Mouse (Mus musculus) gastrocnemius, postnatal 25 days (tissue): ENCODE data around the gene Foxp1. TPM values are rescaled to one million over a fixed set of nuclear protein-coding genes. Genes with fewer than 3 reads are reported as not detected.

Experiments used
- DNase-seq: peaks from one replicate; pipeline ENCODE4 v3.0.0; 2022
- total RNA-seq, 2 experiments: library from RNA; stranded (reverse); gene quantifications; 1 replicate in 1 of 2; 2 replicates in 1 of 2; pipeline ENCODE4 v1.2.3; 2021

Gene Foxp1
- total RNA-seq, 2 experiments from 2014 or later = 16.9 to 17.8 TPM

DNA sequence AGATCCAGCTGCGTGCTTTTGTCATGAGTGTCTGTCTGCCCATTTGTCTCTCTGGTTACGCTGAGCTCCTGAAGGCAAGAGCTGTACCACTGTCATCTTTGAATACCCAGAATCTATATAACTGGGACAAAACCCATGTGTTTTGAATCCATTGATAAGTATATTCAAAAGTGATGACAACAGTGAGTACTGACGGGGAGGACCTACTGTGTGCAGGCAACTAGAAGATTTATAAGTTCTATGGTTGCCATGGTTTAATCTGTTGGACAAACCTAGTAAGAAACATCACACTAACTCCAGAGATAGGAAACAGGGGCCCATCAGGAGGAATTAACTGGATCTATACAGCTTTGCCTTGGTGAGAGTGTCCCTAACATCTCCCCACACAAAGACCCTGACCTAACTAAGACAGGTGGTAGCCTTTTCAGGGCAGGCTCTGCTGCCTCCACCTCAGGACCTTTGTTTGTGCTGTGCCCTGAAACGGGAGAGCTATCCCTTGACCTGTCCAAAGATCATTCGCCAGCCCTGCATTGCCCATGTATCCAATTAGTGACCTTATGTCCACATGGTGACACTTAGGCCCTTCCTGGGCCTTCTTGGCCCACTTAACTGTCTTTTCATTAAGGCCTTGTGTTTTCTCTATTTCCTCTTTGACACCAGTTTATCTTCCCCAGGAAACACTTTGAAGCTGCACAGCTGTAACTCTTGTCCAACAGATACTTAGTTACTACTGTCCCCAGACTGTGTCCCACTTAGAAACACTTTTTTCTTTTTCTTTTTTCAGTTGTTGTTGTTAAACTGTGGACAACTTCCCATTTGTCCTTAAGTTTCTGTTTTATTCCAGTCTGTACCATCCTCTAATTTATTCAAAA, 530.4 kb downstream of the Foxp1 start:
- DNase-seq = no peak

DNA sequence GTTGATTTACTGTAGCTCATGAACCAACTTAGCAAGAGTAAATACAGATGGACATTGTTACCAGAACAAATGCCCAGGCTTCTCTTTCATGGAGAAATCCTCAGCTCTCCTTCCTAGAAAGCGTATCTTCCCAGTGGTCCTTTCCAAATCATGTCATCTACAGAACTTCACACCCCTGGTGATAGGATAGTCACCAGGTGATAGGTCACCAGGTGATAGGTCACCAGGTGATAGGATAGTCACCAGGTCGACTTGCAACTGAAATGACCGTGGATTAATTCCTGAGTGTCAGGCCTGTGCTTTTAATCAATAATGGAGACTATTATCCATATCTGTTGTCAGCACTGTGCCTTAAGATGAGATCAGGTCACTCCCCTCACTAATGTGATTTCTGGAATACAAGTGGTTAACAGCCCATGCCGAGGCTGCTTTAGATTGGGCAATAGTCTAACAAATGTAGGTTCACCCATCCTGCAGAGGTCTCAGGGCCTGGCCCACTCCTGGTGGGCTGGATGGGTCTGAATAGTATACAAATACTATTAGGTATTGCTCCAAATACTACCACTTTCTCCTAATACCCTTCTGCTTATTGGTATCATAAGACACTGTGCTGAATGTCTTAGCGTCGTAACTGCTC, 534.9 kb downstream of the Foxp1 start:
- DNase-seq = no peak

DNA sequence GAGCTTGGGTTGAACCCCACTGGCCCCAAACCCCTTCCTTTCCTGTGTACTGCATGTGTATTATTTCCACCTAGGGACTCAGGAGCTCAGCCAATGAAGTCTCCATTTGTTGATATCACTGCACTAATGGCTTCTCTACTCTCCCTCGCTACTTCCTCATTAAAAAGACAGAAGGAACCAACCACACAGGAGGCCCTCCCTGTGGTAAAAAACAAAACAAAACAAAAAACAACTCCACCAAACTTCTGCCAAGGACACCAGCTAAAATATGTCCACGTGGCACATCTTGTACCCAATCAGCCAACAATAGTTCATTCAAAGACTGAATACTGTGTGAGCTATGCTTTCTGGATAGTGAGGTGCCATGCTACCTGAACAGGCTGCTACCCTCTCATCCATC, 537.1 kb downstream of the Foxp1 start:
- no peak for DNase-seq

DNA sequence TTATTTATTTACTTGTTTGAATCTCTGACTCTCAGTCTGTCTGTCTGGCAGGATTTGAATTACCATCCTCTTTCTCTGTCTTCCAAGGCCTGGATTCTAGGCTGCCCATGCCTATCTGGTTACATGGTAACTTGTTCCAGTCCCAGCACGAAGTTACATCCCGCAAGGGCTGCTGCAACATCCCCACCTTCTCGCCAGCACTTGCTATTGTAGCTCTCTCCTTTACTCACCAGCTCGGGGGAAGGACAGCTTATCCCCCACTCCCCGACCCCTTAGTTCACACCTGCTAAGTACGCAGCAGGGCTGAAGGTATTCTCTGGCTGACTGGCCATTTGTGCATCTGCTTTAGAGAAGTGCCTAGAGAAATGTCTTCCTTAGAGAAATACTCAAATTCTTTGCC, 537.9 kb downstream of the Foxp1 start:
- DNase-seq = no peak

DNA sequence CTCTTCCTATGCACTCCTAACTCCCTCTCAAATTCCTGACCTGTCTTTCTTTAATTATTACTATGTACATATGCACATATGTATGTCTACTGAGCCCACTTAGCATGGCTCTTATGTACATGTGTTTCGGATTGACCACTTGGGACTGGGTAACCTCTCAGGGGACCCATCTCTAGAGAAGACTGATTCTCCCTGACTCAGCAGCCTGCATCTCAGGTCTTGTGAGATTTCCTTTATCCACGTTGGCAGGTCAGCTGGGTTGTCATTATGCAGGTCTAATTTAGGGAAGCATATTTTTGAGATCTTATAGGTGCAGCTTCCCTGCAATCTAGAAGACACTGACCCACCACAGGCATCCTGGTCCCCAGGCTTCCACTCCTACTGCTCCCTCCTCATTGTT, 538.5 kb downstream of the Foxp1 start:
- DNase-seq = no peak

DNA sequence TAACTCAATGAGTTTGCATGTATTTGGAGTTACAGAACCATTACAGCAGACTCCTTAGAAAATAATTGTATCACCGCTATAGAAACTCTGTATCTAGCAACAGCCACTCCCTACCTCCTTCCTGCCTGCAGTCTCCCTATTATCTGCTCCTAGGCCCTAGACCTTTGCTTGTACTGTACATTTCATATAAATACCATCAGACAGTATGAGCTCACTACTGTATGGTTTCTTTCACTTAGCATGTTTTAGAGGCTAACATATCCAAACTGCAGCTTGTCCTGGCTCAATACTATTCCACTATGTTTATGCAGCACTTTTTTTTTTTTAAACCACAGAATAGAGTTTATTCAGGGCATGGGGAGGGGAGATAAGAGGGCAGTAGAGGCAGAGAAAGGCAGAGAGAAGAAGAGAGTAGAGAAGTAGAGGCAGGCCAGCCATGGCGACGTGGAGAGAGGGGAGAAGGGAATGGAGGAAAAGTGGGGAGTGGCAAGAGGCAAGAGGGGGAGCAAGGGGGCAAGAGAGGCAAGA, 539.1 kb downstream of the Foxp1 start:
- no peak for DNase-seq

DNA sequence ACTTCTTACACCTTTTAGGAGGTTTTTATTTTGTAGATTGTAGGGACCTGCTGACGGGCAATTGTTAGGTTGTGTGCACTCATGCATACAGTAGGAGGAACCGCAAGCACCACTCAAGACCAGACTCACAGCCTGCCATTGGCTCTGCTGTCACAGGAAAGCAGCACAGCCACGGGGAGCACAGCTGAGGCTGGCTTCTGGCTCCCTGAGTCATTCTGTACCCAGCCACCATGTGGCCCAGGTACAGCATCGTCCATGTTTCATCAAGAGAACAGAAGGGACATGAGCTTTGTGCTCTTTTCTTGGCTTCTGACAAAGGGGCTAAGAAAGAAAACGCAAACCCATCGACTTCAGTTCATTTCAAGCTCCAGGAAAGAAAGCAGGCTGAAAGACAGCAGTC, 541.3 kb downstream of the Foxp1 start:
- no peak for DNase-seq

DNA sequence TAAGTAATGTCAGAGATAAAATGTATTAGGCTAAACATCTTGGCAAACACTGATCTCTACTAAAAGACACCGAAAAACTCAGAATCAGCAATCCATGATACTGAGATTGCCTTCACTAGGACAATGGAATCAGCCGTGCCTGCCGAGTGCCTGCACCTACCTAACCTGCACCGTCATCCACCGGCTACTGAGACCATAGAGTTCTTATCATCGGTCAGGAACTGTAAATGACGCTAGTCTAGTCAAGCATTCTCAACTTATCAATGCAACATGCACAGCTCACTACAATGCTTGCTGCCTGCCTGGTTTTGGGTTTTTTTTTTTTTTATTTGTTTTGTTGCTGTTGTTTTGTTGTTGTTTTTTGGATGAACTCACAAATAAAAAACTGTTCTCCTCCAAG, 542.1 kb downstream of the Foxp1 start:
- no peak for DNase-seq

DNA sequence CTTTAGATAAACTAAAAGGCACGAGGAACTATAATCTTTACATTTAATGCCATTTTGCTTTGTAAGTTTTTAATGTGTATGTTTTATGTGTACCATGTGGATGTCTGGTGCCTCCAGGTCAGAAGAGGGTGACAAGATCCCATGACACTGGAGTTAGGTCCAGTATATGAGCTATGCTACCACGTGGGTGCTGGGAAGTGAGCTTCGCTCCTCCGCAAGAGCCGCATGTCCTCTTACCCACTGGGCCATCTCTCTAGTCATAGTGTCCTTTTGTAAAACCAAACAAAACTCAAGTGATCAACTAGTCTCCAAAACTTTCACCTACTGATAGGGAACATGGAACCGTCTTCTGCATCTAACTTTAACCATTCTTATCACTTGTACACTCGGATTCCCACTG, 542.5 kb downstream of the Foxp1 start:
- no peak for DNase-seq

DNA sequence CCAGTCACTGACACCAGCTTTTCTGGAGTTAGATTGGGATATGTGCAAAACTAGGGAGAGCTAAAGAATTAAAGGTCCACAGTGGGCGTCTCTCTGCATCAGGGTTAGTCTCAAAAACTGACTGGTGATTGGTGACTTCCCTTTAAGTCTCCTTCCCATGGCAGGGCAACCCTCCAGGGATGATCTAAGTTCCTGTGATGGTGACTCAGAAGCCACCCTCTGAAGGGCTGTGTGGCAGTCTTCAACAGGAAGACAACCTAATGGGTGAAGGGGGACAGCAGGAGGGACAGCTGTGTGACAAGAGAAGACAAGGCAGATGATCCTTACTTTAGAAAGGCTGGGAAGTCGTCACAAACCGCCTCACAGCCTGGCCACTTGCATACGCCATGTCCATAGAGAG, 544.7 kb downstream of the Foxp1 start:
- no peak for DNase-seq

DNA sequence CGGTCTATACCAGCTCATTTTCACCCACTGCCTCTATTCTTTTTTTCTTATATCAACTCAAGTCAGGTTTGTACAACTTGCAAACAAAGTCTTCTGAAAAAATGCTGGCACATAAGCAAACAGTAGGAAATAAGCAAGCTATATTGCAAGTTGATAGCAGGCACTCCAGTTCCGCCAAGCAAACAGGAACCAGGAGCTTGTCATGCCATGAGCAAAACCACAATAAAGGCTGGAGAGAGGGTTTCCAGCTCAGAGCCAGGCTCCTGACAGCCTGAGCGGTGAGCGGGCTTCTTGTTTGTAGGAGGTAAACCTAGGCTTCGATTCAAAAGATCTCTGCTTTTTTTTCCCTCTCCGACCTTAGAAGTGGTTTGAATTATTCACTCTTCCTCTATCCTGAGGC, 546.6 kb downstream of the Foxp1 start:
- no peak for DNase-seq

DNA sequence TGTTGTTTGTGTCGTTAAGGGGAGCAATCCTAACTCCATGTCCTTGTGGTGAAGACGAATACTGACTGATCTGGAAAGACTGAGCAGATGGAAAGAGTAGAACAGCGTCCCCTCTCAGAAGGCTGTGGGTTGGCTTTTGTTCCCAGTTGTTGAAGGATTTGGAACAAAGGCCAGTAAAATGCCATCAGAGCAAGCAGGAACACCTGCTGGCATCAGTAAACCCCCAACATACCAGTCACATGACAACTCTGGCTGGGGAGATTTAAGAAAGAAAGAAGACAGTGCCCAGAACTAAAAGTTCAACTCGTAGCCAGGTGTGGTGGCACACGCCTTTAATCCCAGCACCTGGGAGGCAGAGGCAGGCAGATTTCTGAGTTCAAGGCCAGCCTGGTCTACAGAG, 549.1 kb downstream of the Foxp1 start:
- no peak for DNase-seq

DNA sequence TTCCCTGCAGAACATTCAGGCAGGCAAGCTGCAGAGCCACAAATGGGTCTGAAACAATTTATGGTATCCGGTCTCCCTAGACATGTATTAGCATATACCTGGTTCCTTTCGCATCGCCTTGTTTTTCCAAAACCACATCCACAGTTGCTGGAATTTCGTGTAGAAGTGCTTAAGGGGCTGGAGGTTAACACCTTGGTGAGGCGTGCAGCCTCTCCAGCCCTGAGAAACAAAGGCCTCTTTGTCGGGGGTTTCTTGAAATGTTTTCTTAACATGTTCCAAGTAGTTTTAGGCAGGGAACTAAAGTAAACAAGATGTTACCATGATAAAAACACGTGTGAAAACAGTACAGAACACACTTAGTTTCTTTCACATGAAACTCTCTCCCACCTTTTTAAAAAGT, 550.1 kb downstream of the Foxp1 start:
- no peak for DNase-seq

DNA sequence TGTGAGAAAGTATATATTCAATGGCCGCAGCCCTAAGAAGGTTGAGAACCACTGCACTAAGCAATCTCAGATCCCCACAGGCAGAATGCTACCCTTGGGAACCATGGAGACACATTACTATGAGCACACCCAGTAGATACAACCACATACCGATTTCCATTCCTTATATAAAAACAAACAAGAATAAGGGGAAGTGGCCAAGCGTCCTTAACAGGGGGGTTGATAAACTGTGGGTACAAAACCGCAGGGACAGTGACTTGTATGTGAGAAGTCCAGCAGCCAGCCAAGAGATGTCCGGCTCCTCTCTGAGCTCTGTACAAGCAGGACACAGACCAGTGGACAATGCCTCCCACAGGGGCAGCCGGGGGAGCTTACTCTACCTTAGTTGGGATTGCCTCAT, 563.2 kb downstream of the Foxp1 start:
- no peak for DNase-seq

DNA sequence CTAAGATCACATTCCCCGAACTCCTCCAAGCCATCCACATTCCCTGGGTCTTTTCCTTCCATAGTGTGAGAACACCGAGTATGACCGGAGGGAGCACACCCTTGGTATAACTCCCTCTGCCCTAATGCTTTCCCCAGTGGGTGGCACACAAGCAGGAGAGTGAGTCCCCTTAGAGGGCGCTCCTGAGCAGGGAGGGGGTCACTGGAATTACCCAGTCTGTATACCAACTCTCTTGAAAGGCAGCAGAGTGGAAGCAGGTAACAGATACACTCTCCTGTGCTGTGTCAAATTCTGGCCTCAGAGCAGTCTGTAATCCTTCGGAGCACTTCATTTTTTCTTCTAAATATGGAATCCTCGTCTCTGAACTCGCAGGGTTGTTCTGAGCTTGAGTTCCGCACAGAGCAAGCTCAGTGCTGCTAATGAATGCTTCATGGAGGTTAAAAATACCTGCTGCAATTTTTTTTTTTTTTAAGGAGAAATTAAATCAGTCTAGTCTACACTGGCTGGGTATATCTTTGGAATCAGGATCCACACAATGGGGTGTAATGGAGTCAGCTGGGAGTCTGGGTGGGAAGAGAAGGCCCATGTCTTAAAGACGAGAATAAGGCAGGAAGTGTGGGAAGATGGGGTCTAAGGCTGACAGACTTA, 565.9 kb downstream of the Foxp1 start:
- DNase-seq = no peak

DNA sequence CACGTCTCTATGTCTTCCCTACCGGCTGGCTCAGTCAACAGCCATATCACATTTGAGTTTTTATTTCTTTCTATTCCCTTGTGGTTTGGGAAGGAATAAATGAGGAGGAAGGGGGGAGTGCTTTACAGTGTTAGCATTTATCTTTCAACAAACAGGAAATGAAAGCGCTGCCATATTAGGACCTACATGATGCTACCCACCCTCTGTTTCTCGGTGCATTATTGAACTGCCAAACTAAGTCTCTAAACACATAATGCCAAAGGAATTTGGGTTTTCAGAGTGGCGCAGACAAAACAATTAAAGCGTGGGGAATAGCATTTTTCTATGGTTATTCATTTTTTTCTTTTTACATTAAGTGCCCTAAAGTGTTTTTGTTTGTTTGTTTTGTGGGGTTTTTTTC, 566.8 kb downstream of the Foxp1 start:
- no peak for DNase-seq

DNA sequence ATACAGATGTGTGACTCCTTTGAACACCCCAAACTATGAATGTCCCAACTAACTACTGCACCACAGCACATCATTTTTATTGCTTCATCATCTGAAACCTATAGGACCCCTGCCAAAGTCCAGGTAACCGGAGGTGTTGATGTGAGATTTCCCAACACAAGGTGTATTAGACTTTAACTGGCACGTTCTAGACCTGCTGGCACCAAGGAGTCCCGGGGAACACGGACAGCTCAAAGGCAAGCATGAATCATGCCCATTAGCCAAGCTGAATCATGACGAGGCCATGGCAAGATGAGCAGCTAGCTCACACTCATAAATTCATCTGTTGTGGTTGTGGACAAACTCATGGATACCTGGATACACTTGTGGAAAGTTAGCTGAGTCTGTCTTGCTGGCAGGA, 568.1 kb downstream of the Foxp1 start:
- DNase-seq = no peak

DNA sequence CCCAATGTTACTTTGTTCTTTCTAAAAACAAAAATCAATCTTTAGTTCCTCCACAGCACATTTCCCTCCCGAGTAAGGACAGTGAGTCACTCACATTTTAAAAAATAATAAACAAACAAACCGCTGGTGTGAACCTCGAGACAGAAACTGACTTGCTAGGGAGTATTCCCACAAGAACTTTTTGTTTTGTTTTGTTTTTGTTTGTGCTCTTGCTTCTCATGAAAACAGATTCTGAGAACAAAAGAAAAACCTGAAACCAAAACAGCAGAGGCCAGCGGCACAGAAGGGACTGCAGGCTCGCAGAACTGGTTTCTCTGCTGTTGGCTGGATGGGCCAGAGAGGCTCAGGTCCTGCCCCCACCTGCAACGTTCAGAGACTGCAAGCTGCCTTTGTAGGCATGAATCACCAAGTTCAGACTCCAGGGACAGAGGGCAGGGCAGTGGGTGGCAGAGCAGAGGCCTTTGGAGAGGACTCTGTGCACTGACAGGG, 572.8 kb downstream of the Foxp1 start:
- no peak for DNase-seq

DNA sequence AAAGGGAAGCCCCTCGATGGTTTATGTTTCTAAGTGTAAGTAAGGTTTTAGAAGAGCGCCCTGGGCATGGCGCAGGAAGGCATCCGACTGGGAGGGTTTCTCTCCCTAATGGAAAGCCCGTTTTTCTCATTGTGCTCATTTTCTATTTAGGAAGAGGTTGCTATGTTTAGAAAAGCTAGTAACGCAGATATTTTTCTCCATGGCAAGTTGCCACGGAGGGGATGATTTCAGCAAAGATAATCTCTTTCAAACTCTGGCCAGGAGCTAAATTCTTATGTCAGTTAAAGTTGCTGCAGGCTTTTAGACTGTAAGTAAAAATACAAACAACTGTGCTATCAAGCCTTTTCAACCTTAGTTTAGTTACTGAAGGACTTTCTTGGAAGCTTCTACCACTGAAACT, 573.2 kb downstream of the Foxp1 start:
- DNase-seq = no peak

DNA sequence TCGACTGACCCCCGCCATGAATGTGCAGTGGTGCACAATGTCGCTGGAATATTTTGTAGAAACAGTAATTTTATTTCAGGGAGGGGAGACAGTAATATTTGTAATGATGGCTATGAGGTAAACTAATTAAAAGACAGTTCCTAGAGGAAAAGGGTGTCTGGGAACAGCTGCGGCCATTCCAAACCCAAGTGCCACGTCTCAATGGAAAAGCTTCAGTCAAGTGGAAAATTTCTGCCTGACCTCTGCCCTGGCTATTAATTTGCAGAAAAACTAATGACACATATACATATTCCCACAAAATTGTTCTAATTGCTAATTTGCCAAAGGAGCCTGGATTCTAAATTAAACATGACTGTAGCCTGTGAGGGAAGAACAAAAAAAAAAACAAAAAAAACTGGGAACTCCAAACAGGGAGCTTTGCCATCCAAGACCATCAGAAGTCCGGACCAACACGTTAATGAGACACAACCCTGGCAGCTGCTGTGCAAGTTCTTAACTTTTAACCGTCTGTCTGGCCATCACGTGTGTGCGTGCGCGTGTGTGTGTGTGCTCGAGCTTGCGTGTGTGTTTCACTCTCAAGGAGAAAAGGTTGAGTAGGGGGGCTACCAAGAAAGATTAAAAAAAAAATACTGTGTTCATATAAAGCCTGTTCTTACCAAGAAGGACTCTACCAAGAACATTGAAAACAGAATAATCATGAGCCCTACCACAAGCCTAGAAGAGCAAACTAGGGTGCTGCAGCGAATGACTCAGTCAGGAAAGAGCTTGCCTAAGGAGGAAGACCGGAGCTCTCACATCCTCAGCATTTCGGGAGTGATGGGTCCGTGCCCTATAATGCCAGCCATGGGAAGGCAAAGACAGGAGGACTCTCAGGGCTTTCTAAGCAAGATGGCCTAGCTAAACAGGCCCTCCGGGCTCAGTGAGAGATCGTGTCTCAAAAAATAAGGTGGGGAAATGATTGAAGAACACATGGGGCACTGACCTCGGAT, 574.1 kb downstream of the Foxp1 start:
- DNase-seq = no peak

DNA sequence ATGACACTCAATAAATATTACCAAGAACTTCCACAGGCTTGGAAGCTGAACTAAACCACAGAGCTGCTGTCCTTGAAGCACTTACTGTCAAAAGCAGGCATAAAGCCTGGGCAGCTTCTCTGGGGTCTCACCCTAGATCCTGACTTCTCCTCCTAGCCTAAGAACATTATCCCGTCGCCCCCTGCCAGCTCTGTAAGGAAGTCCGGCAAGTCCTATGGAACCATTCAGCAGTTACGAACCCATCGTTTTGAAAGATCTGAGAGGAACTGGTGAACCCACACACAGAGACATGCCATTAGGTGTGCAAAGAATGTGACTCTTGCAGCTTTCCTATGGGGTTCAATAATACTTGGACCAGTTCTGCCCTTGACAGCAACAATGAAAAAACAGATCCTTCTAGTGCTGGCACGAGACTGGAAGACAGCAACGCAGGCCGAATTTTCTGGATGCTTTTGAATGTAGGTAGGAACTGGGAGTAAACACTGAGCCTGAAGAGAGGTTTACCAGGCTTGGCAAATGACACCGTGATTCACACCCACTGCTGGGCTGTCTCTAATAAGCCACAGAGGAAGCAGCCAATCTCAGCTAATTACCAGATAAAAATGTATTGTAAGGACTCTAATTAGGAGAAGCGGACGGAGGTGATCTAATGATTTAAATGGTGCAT, 574.9 kb downstream of the Foxp1 start:
- no peak for DNase-seq
